Mouse (Mus musculus): ENCODE results near the gene Gm7029. TPM values are rescaled to one million over a fixed set of nuclear protein-coding genes. Genes with fewer than 3 reads are reported as not detected.
A peak's percentile ranks its signal among the peaks of the same experiment; 100 is the strongest.

Gene Gm7029
- total and polyA plus RNA-seq, 2 experiments from 2014 or later, result not detected

GRCm38 (mm10) chr17:33842966-33843795 lies 30.5 kb upstream of the Gm7029 start, which contains the start of gene Cd320:
Gene Cd320, plus strand, starts transcription at chr17:33843091.
- Histone ChIP-seq H3K4me2 (ENCODE audit: low read depth, low read length) (peak within 1 kb of the TSS; percentile 95), H3K4me3 (ENCODE audit: low read length) (peak within 1 kb of the TSS; percentile 83), H3K9me3 (ENCODE audit: low read length) (no peaks in the 10 kb centered on the region), H3K27ac (peak within 1 kb of the TSS; percentile 85), H3K27me3 (ENCODE audit: insufficient read depth, low read length) (no peaks in the 10 kb centered on the region), H3K9ac (replicated peaks; ENCODE audit: low read length) (peak within 1 kb of the TSS; percentile 76), H3K36me3 (ENCODE audit: insufficient read depth, low read length) (no peaks in the 10 kb centered on the region; the same call in 1 of the 2 replicates), H3K4me1 (ENCODE audit: insufficient read depth, low read length) (peaks cover 7% of the 10 kb centered on the region; the same call in 1 of the 2 replicates)
- ATAC-seq (peak; percentile 97), DNase-seq (ENCODE audit: low spot score) (peak; percentile 96)
- TF ChIP-seq CTCF (IDR thresholded peaks at IDR 0.05; ENCODE audit: low read depth), result peak; percentile 32
- under 1% methylated on average over 45 of the region's 45 CpGs for WGBS

GRCm38 (mm10) chr17:33844196-33844595 lies 29.4 kb upstream of the Gm7029 start:
- peak overlapping the region; percentile 95 for H3K4me2 ChIP-seq (ENCODE audit: low read depth, low read length)
- peak overlapping the region; percentile 76; the same call in 1 of the 2 replicates for H3K9ac ChIP-seq (replicated peaks; ENCODE audit: low read length)
- no peaks in the 10 kb centered on the region; the same call in 1 of the 2 replicates for H3K36me3 ChIP-seq (ENCODE audit: insufficient read depth, low read length)
- no peaks in the 10 kb centered on the region for H3K9me3 ChIP-seq (ENCODE audit: low read length)
- DNase-seq (ENCODE audit: low spot score) (no peak), ATAC-seq (no peak)
- TF ChIP-seq CTCF (IDR thresholded peaks at IDR 0.05; ENCODE audit: low read depth), result no peak
- no peak overlapping the region for H3K27ac ChIP-seq
- peak overlapping the region; percentile 83 for H3K4me3 ChIP-seq (ENCODE audit: low read length)
- no peaks in the 10 kb centered on the region for H3K27me3 ChIP-seq (ENCODE audit: insufficient read depth, low read length)
- WGBS, result 73% methylated on average over 1 of the region's 1 CpGs
- H3K4me1 ChIP-seq (ENCODE audit: insufficient read depth, low read length), result peaks cover 7% of the 10 kb centered on the region; the same call in 1 of the 2 replicates

- Histone ChIP-seq H3K27ac (no peak overlapping the region), H3K9ac (replicated peaks; ENCODE audit: low read length) (no peak overlapping the region), H3K4me3 (ENCODE audit: low read length) (no peak overlapping the region), H3K4me1 (ENCODE audit: insufficient read depth, low read length) (peaks cover 7% of the 10 kb centered on the region; the same call in 1 of the 2 replicates), H3K9me3 (ENCODE audit: low read length) (no peaks in the 10 kb centered on the region), H3K36me3 (ENCODE audit: insufficient read depth, low read length) (no peaks in the 10 kb centered on the region), H3K4me2 (ENCODE audit: low read depth, low read length) (no peak overlapping the region), H3K27me3 (ENCODE audit: insufficient read depth, low read length) (no peaks in the 10 kb centered on the region)
- ATAC-seq (no peak), DNase-seq (ENCODE audit: low spot score) (no peak)
- TF ChIP-seq CTCF (IDR thresholded peaks at IDR 0.05; ENCODE audit: low read depth), result no peak
- 84% methylated on average over 8 of the region's 8 CpGs for WGBS
Observed at GRCm38 (mm10) chr17:33848139-33848538, 25.5 kb upstream of the Gm7029 start.

- Histone ChIP-seq H3K36me3 (ENCODE audit: insufficient read depth, low read length) (no peaks in the 10 kb centered on the region), H3K27me3 (ENCODE audit: insufficient read depth, low read length) (no peaks in the 10 kb centered on the region), H3K9ac (replicated peaks; ENCODE audit: low read length) (no peak overlapping the region), H3K4me2 (ENCODE audit: low read depth, low read length) (no peak overlapping the region), H3K9me3 (ENCODE audit: low read length) (no peaks in the 10 kb centered on the region), H3K4me3 (ENCODE audit: low read length) (no peak overlapping the region), H3K4me1 (ENCODE audit: insufficient read depth, low read length) (no peaks in the 10 kb centered on the region), H3K27ac (no peak overlapping the region)
- WGBS, result 86% methylated on average over 1 of the region's 1 CpGs
- TF ChIP-seq CTCF (IDR thresholded peaks at IDR 0.05; ENCODE audit: low read depth), result no peak
- no peak for DNase-seq (ENCODE audit: low spot score)
- ATAC-seq, result no peak
Observed at GRCm38 (mm10) chr17:33851331-33851730, 22.3 kb upstream of the Gm7029 start.

- no peak for ATAC-seq
- WGBS, result 46% methylated on average over 4 of the region's 4 CpGs
- H3K9me3 ChIP-seq (ENCODE audit: low read length), result no peaks in the 10 kb centered on the region
- H3K27ac ChIP-seq, result no peak overlapping the region
- H3K36me3 ChIP-seq (ENCODE audit: insufficient read depth, low read length), result no peaks in the 10 kb centered on the region
- H3K9ac ChIP-seq (replicated peaks; ENCODE audit: low read length), result no peak overlapping the region
- DNase-seq (ENCODE audit: low spot score), result no peak
- TF ChIP-seq CTCF (IDR thresholded peaks at IDR 0.05; ENCODE audit: low read depth), result no peak
- no peak overlapping the region for H3K4me2 ChIP-seq (ENCODE audit: low read depth, low read length)
- H3K27me3 ChIP-seq (ENCODE audit: insufficient read depth, low read length), result no peaks in the 10 kb centered on the region
- H3K4me3 ChIP-seq (ENCODE audit: low read length), result no peak overlapping the region
- no peaks in the 10 kb centered on the region for H3K4me1 ChIP-seq (ENCODE audit: insufficient read depth, low read length)
Observed at GRCm38 (mm10) chr17:33857816-33858215, 15.8 kb upstream of the Gm7029 start.

GRCm38 (mm10) chr17:33865330-33866030 lies 8.2 kb upstream of the Gm7029 start:
- H3K4me1 ChIP-seq (ENCODE audit: insufficient read depth, low read length), result no peaks in the 10 kb centered on the region
- H3K4me3 ChIP-seq (ENCODE audit: low read length), result no peak overlapping the region
- H3K36me3 ChIP-seq (ENCODE audit: insufficient read depth, low read length), result no peaks in the 10 kb centered on the region
- no peak overlapping the region for H3K27ac ChIP-seq
- no peaks in the 10 kb centered on the region for H3K27me3 ChIP-seq (ENCODE audit: insufficient read depth, low read length)
- peak; percentile 50 for TF ChIP-seq CTCF (IDR thresholded peaks at IDR 0.05; ENCODE audit: low read depth)
- 37% methylated on average over 9 of the region's 9 CpGs for WGBS
- no peaks in the 10 kb centered on the region for H3K9me3 ChIP-seq (ENCODE audit: low read length)
- H3K9ac ChIP-seq (replicated peaks; ENCODE audit: low read length), result no peak overlapping the region
- peak; percentile 18 for DNase-seq (ENCODE audit: low spot score)
- ATAC-seq, result no peak
- H3K4me2 ChIP-seq (ENCODE audit: low read depth, low read length), result no peak overlapping the region

Measured in hindbrain, postnatal 0 days (tissue).